Mouse (Mus musculus) A20 (cell line): ENCODE measurements around the gene Oxnad1.

Experiments used
- DNase-seq: peaks from one replicate; pipeline ENCODE4 v3.0.0-alpha.2; 2011; ENCODE audit warnings: low read depth, low spot score

The Oxnad1 gene

DNA sequence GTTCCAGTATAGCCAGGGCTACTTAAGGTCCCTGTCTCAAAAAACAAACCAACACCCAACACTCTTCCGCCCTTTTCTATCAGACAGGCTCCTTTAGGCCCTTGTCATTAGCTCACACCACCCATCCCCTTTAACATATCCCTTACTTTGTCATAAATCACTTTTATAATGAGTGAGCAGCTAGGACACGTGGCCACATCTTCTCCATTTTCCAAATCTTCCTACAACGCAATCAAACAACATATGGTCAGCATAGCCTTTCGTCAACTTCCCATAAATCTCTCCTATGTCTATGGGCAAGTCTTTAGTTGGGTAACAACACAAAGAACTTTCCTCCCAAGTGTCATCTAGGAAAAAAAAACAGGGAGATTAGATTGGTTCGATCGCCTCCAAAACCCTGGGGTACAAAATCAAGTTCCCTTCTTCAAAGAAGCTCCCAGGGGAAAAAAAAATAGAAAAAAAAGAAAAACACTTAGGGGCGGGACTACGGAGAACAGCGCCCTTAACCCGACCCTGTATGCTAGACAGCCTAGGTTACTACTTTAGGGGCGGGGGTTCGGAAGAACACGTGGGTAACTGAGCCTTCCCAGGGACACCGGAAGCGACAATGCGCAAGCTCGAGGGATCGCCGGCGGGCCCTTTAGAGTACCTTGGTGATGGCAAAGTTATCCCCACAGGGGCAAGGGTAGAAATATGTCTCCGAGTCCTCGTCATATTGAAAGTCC, at the start of gene Oxnad1:
Gene Oxnad1, plus strand, starts transcription at position 614 of the 725 bp plus-strand sequence.
- no peak for DNase-seq

DNA sequence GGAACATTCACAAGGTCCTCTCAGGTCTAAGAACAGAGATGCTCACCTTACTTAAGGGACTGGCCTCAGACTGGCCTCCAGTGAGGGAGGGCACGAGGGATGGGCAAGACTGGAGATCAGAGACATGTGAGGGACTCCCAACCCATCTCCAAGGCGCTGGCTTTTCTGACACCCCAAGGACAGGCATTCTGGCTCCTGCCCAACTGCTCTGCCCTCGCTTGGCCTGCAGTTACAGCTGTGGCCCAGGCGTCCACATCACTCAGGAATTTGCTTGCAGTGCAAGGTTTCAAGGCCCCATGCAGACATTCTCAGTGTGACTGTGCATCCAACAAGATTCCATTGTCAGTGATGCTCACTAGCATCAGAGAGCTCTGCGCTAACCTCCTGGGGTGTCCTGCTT, 48.7 kb upstream of the Oxnad1 start:
- no peak for DNase-seq

DNA sequence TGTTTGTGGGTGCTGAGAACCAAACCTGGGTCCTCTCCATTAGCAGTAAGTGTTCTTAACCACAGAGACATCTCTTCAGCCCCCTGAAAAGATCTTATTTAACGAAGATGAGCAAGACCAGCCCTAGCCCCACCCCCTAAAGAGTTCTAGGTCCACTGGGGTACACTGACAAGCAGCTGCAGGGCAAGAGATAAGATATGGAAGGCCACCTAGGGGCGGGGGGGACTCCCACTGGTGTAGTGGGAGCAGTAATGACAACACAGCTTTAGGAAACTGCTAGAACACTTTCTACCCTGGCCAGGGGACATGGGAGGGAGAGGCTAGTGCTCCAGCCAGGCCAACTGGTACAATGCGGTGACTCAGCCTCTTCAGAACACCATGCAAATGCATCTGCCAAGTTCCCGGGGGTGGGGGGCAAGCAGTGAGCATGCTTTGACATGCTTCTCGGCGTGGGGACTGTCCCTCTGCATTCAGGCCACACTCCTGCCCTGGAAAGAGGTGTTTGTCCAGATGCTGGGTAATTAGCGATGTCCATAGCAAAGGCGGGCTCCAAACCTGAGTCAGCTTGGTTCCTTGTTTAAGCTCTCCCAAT, 47.4 kb upstream of the Oxnad1 start:
- DNase-seq = no peak

DNA sequence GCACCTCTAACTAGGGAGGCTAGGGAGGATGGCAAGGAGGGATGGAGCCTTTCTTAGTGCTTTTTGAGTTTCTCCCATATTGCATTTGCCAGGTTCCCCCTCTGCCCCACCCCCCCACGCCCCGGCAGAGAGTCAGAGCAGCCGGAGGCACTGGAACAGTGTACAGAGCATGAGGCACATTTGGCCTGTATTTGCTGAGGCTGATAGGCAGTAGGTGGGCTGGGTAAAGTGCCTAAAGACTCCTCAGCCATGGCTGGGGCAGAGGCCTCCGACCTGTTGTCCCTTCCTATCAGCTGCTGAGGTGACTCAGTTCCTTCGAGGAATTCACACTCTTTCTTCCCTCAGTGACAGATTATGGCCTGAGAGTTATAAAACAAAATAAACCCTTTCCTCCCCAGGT, 43.1 kb upstream of the Oxnad1 start:
- no peak for DNase-seq

DNA sequence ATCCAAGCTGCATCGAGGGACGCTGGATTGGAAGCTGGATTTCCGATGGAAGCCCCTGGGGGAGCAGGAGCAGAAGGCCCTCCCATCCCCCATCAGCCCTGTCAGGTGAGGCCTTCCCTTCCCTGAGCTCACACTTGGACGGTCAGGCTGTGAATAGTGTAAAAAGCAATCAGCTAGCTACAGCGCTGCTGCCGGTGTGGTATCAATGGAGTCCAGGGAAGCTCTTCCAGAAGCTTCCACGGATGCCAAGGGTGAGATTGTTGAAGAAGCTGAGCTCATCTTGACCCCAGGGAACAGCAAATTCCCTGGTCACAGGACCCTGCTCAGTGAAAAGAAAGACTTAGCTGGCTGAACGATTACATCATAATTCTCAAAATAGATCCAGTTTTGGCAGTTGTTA, 38.8 kb upstream of the Oxnad1 start:
- DNase-seq = no peak

DNA sequence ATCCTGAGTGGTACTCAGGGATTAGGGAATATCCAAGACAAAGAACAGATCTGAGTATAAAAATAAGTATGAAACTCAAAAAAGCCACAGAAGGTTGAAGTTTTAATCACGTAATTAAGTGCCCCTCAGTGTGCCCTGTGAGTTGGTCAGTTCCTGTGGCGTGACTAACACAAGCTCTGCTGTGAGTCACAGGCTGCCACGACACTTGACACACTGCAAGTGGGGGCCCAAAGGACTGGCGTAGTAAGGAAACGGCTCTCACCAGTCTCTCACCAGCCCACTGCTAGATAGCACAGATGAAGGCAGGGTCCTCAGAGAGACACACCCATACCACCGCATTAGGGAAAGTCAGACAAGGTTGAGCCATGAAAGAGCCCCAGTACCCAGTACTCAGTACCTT, 35.0 kb upstream of the Oxnad1 start:
- no peak for DNase-seq

DNA sequence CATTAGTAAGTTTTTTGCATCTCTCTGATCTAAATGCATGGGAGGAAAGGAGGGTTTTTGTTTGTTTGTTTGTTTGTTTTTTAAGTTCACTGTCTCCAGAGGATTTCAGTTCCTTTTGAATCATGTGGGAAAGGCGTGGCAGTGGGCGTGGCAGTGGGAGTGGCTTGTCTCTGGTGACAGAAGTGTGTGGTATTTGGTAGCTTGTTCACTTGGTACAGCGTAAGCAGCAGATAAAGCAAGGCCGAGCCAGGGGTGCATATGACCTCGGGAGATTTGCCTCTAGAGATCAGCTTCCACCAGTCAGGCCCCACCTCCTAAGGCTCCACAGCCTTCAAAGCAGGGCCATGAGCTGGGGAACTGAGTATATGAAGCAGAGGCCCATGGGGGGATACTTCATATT, 31.3 kb upstream of the Oxnad1 start:
- DNase-seq = no peak

DNA sequence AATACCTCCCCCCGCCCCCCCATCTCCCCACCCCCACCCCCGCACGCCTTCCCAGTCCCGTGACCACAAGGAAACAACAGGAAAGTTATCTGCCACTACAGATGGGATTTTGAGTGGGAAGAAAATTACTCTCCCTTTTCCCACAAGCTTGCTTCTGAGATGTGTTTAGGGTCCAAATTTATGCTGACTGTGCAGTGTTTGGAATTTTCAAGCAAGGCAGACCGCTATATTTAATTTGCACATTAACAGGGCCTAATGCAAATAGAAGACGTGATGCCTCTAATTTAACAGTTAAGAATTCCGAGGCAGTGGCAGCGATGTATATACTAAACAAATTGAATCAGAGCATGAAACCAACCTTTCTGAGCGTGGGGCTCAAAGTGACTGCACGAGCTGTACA, 30.4 kb upstream of the Oxnad1 start:
- no peak for DNase-seq

DNA sequence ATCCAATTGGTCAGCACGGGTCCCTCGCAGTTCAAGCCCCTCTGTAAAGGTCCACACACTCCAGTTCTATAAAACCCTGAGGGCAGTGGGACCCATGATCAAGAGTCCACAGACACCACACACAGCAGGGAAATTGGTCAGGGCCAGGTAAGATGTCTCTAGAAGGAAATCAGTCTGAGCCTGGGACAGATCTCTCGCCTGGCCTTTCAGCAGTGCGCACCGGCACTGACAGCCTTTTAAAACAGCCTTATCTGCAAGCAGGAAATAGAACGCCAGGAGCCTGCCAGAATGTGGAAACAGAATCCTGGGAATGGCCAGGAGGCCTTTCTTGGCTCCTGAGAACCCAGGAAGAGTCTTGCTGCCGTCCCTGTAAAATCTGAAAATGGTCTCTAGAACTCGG, 29.4 kb upstream of the Oxnad1 start:
- no peak for DNase-seq

DNA sequence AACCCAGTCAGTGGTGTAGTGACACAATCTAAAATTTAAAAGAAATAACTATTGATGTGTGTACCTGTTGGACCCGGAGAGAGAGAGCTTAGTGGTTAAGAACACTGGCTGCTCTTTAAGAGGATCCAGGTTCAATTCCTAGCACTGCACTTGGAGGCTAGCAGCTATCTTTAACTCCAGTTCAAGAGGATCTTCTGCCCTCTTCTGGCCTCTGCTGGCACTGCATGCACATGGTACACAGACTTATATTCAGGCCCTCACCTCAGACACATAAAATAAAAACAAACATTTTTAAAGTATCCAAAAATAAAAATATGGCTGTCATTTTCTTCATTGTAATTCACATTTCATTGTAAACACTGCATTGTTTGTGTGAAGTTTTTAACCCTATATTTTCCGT, 28.5 kb upstream of the Oxnad1 start:
- DNase-seq = peak; percentile 40

DNA sequence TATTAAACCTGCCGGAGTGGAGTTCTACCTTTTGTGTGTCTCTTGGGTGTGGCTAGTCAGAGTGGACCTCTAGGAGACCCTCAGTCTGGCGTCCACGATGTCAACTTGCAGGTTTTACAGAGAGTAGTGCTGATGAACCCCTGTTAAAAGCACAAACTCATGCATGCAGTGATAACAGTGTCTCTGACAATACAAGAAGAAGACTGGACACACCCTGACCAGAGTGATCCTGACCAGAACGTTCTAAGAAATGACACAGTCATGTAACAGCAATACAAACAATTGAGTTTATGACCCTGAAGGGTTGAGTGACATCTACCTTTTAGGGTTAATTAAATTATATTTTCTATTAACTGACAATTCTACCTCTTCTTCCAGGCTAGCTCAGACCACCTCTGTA, 27.5 kb upstream of the Oxnad1 start:
- no peak for DNase-seq

DNA sequence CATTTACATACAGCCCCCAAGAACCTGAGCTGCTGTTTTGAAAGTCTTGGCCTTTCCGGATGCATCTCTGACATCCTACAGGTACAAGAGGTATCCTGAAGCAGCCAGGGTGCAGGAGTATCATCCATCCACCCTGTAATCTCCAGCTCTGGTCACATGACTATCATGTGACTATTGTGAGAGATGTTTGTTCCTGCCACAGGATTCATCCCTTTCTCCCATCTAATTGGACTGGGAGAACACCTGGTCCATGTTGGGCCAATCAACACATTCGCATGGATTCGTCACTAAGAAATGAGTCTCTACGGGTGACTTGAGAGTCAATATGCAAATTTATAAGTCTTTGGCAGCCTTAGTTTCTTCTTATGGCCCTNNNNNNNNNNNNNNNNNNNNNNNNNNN, 23.8 kb upstream of the Oxnad1 start:
- no peak for DNase-seq

DNA sequence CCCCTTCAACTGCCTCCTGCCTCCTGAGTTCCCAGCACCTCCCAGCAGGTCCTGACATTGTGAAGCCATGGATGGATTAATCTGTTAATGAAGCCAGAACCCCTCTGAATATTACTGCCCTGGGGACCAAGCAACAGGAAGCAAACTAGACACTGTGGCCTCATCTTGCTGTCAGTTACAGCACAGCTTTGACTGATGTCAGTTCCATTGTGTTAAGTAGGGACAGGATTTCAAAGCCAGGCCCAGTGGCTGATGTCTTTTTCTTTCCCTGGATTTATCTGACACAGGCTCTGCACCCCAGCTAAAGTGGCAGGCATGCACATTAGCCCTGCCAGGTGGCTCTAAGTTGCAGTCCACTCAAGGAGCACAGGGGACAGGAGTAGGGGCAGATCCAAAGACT, 12.4 kb upstream of the Oxnad1 start:
- no peak for DNase-seq

DNA sequence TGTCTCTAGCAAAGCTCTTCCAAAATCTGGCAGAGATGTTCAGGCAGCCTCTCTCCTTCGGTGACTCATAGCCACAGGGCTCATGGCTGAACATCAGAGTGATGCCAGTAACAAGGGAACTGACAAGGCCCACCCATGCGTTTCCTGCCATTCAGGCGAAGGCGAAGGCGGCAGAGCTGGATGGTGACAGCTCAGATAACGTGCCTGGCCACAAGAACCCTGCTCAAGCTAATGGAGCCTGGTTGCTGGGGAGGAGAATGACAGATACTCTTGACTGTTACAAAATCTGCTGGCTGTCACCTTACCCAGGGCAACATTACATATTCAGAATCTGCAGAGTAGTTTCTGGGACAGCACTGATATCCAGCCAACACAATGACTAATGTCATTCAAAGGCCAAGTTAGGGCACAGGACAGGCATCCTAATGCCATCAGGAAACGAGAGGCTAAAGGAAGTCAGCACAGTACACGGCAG, 11.9 kb upstream of the Oxnad1 start:
- DNase-seq = no peak

DNA sequence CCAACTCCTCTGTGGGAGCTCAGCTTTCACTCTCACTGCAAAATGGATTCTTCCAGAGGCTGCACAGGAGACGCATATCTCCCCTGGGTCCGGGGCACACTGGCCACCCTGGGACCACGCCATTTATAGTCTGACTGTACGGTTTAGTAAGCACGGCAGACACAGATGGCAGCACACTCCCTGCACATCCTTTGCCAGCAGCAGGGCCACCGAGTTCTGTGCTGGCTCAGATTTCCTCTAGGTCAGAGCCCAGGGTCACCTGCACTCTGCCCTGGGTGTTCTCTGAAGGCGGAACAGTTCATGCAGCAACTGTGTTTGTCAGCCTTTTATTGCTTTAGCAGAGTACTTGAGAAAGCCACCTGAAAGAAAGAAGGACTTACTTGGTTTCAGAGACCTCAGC, 11.3 kb upstream of the Oxnad1 start:
- no peak for DNase-seq

DNA sequence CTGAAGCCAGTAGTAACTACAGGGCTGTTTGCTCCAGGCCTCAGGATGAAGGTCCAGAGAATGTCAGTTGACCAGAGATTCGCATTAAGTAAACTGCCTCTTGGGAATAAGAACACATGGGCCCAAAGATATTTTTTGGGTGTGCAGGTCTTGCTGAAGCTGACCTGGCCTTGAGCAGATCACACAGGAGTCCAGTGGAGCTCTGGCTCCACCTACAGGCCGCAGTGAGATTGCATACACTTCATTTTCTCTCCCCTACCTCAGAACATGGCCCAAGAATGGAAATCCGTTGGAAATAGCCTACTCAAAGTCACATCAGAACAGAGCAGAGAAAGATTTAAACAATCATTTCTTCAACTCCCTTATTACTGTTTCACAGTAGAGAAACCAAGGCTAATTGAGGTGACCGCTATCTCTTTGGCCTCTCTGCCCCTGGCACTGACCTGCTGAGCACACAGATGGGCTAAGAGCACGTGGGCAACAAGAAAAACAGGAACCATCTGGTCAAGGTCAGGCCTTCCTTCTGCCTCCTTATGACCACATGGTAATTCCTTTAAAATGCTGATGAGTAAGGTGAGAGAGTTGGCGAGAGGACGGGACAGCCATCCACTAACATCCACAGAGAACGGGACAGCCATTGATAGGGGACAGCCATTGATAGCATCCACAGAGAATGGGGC, 8.1 kb upstream of the Oxnad1 start:
- peak; percentile 74 for DNase-seq

DNA sequence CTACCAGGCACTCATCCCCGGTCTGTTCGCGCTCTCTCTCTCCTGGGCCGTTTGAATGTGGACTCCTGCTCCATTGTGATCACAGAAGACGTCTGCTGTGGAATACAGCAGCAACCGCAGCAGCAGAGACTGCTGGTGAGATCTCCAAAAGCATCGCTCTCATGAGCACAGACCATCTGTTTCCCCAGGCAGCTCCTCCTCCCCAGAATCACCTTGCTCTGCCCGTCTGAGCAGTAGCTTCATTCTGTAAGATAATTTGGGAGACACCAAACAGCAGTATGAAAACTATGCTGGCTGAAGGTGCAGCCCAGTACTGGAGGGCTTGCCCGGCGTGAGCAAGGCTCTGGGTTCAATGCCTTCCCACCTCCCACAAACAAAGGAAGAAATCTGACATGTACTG, 4.1 kb upstream of the Oxnad1 start:
- DNase-seq = no peak

DNA sequence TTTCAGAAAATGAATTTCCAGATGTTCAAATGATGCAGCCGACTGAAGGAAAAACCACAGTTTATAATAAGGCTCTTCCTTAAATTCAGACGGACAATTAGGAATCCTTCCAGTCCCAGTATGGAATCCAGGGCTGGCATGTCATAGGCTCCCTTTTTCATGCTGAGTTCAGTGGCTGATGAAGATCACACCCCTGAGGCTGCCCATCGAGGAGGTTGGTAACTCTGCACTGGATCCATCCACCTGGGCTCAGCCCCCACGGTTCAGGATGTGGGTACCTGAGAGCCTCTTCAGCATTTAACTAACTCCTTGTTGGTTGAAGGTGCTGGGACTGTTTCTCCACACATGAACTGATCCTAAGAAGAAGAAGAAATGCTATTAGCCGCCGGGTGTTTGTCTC, 2.3 kb upstream of the Oxnad1 start:
- no peak for DNase-seq

DNA sequence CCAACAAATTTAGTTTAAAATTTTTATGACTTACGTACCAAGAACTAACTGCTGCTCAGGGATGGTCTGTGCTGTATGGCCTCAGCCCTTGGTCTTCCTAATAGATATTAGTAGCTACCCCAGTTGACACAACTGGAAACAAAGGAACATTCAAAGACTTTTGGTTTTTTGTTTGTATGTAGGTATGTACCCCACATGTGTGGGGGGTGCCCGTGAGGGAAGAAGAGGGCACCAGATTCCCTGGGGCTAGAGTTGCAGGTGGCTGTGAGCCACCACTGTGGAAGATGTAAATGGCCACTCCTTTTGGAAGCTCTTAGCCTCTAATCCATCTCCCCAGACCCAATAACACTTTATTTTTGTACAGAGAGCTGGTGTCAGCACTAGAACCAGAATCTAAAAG, 1.7 kb upstream of the Oxnad1 start:
- no peak for DNase-seq

DNA sequence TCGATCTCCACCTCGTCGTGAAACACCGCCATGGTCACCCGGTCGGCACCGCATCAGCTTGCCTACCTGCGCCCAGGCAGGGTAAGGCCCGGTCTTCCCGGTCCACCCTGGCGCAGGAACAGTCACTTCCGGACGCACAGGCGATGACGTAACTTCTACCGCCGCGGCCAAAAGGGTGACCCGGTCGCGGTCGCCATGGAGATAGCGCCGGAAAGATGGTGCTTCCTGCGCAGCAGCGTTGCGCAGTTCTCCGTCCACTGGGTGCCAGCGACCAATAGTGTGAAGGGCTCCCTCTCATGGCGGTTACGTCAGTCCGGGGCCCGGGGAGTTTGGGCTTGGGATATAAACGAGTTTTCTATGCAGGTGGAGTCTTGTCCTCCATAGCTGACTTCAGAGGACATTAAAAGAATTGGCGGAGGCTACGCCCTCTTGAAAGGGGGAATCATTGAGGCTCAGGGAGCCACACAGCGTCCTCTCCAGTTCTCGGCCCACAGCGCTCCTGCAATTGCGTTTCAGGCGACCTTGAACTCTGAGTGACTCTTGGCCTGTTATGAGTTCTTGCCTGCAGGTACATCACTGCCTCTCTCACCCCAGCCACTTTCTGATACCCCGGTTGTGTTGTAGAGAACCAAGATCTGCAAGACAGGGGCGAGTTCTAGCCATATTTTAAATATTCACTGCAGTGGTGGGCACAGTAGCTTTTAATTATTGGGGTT, 470 bp downstream of the Oxnad1 start, which contains the start of gene Dph3:
Gene Dph3, minus strand, starts transcription at position 244 of the 716 bp plus-strand sequence.
- DNase-seq = peak; percentile 100

DNA sequence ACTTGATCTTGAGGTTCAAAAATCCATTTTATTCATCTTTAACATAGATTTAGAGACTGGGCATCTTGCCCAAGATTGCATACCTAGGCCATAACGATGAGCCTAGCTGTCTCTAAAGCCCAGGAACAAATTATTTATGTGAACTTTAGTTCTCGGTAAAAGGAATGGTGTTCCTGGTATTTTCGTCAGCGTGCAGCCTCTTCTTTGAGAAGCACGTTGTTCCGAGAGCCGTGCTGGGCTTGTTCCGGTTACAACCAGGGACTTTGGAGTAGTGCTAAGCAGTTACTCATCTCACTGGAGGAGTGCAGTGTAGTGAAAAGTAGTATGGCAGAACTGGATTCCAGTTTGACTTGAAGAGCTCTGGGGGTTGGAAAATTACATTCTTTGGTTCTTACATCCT, 1.1 kb downstream of the Oxnad1 start:
- DNase-seq = peak; percentile 57

DNA sequence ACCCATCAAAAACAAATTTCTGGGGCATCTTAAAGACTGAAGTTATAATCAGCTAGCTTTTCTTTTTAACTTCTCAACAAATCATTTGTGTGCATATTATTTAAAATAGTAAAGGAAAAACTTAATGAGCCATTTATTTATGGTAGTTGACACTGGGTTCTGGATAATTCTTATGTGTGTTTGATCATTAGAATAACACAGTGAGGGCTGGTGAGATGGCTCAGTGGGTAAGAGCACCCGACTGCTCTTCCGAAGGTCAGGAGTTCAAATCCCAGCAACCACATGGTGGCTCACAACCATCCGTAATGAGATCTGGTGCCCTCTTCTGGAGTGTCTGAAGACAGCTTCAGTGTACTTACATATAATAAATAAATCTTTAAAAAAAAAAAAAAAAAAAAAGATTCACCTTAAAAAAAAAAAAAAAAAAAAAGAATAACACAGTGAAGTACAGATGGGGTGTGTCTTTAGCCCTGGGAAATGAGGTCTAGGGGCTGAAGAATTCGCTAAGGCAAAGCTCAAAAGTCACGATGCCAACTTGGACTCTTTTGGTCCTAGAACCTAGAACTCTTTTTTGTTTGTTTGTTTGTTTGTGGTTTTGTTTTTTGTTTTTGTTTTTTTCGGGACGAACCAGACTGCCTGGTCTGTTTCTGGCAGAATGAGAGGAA, 2.5 kb downstream of the Oxnad1 start:
- DNase-seq = peak; percentile 19
